Mouse (Mus musculus) left cerebral cortex, adult 2 months (tissue): ENCODE measurements at regions not wholly inside any gene's neighbourhood (a gene's known extent, or its start where the extent isn't known, plus 50 kb on each side); places are given as distances from the start of the nearest gene placed in this dataset.

Source experiments
- DNase-seq, 2 experiments: peaks; one replicate each; pipeline ENCODE4 v3.0.0; 2021 to 2022; ENCODE audit warnings: low spot score in 2 of 2, mixed read lengths in 1 of 2; ENCODE audit errors: extremely low spot score in 1 of 2
- H3K27ac ChIP-seq: fragments of 200-600 bp; 2 replicates; pipeline ENCODE4 v1.8.1; 2022
- H3K4me3 ChIP-seq: fragments of 200-600 bp; 2 replicates; pipeline ENCODE4 v1.8.1; 2022
- CTCF ChIP-seq: fragments of 200-600 bp; IDR thresholded peaks from 2 replicates; pipeline ENCODE4 v1.8.1; 2022; ENCODE audit warnings: antibody characterized with exemption, mild to moderate bottlenecking, moderate library complexity
- intact Hi-C: fragments of 180-260 bp; cut with DNase I; formaldehyde crosslinking; loops from one replicate; pipeline ENCODE4 v1.15.1; 2025

DNA sequence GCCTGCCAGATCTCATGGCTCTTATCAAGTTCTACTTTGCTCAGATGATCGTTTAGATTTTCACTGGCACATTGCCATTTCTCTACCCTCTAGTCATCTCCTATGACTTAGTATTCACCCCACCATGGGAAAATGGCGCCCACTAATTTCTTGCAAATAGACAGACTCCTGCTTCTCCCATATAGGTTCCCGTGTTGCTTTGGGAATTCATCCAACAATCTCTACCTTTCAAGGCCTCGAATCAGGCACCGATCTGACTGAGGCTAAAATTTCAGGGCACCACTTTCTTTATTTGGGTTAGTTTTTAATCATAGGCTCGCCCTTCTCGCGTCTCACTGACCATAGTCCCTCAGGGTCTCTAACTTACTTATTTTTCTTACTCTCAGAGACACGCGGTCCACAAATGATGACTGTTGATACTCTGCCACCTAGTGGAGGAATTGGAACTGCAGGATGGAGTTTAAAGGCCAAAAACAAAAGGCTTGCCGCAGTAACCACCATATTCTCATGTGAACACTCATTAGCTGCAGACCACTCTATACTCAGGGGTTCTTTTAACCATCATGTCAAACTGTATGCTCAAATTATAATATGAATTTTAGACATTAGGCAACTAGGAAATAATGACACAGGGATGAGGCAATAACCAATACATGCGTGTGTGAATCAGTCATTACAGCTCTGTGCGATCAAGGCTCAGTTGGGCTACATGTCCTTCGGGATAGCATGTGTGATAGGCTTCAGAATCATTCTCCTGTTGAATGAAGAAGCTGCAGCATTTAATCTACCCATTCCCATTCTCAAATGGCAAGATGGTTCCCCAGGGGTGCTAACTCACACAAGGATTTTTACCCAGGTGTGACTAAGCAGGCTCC, 119.5 kb upstream of the Nhs start:
- no peak overlapping the region for H3K4me3 ChIP-seq
- TF ChIP-seq CTCF = peak; percentile 76
- intact Hi-C loops = loop anchor here (2.0 to 5.0 kb wide), 2 partner anchors 117 to 312 kb away; no protein-coding TSS in a partner anchor
- no peak overlapping the region for H3K27ac ChIP-seq
- DNase-seq = peak; percentile 40 to 44

DNA sequence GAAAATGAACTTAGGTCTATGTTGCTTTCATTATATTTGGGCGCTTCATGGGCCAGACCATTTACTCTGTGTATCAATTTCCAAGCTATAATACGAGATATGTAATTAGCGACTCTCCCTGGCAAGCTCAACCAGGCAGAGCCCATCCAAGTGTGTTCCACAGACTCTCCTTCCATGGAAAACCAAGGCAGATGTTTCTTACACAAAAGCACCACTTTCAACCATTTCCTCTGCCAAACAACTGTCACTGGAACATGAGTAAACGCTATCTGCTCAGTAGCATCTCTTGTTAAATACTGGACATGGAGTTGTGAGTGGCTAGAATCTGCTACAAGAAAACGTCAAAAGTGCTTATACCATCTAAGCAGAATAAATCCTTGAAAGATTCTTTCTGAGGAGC, 115.1 kb upstream of the Nhs start:
- intact Hi-C loops = no loop called here
- Histone ChIP-seq H3K27ac (no peak overlapping the region), H3K4me3 (no peak overlapping the region)
- DNase-seq = no peak
- TF ChIP-seq CTCF = no peak

- Histone ChIP-seq H3K27ac (no peak overlapping the region), H3K4me3 (no peak overlapping the region)
- intact Hi-C loops = no loop called here
- no peak for TF ChIP-seq CTCF
- DNase-seq = no peak
These were observed 111.7 kb upstream of the Nhs start for GRCm38 (mm10) chrX:162271189-162271588.

GRCm38 (mm10) chrX:162268918-162269317, 109.4 kb upstream of the Nhs start:
- Histone ChIP-seq H3K4me3 (no peak overlapping the region), H3K27ac (no peak overlapping the region)
- intact Hi-C loops = no loop called here
- TF ChIP-seq CTCF = no peak
- DNase-seq = no peak

DNA sequence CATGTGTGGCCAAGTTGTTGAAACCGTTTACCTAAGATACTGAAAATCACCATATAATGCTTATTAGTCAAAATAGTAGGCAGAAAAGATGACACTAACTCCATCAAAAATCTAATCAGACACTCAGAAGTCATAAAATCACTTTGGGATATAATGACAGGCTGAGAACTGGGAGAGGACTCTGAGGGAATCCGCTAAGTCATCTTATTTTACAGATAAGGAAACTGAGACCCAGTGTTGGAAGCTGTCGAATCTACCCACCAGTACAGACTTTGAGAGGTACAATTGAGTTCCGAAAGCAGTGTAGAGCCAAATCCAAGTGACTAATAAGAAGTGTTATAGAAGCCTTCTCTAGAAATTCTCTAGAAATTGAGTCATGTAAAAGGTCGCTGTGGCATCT, 108.6 kb upstream of the Nhs start:
- TF ChIP-seq CTCF = no peak
- no peak overlapping the region for H3K27ac ChIP-seq
- H3K4me3 ChIP-seq = no peak overlapping the region
- intact Hi-C loops = no loop called here
- DNase-seq = no peak

GRCm38 (mm10) chrX:162267679-162268078, 108.1 kb upstream of the Nhs start:
- intact Hi-C loops = no loop called here
- no peak overlapping the region for H3K27ac ChIP-seq
- no peak for DNase-seq

GRCm38 (mm10) chrX:162266769-162267168, 107.2 kb upstream of the Nhs start:
- no peak for TF ChIP-seq CTCF
- intact Hi-C loops = no loop called here
- H3K27ac ChIP-seq = no peak overlapping the region
- DNase-seq = no peak
- H3K4me3 ChIP-seq = no peak overlapping the region

More at GRCm38 (mm10) chrX:162267679-162268078, 108.1 kb upstream of the Nhs start:
- no peak for TF ChIP-seq CTCF
- no peak overlapping the region for H3K4me3 ChIP-seq

DNA sequence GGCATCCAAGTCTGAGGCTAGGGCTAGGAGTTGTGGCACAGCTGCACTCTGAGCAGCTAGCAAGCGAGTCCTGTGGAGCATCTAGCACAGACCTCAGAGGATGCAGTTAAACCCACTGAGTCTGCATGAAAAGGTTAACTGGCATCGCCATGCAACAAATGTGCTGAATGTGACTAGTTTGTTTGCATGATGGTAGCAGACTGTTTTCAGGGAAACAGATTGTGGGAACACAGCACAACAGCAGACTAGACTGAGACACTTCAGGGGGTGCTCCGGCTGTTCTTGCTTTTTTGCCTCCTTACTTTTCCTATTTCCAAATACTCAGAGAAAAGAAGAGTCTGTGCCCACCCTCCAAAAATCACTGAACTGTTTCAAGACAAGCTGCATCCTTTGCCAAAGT, 97.9 kb upstream of the Nhs start:
- Histone ChIP-seq H3K4me3 (no peak overlapping the region), H3K27ac (no peak overlapping the region)
- no peak for TF ChIP-seq CTCF
- DNase-seq = no peak
- intact Hi-C loops = no loop called here

GRCm38 (mm10) chrX:162255873-162256272, 96.3 kb upstream of the Nhs start:
- TF ChIP-seq CTCF = no peak
- no peak for DNase-seq
- intact Hi-C loops = no loop called here
- Histone ChIP-seq H3K27ac (no peak overlapping the region), H3K4me3 (no peak overlapping the region)

DNA sequence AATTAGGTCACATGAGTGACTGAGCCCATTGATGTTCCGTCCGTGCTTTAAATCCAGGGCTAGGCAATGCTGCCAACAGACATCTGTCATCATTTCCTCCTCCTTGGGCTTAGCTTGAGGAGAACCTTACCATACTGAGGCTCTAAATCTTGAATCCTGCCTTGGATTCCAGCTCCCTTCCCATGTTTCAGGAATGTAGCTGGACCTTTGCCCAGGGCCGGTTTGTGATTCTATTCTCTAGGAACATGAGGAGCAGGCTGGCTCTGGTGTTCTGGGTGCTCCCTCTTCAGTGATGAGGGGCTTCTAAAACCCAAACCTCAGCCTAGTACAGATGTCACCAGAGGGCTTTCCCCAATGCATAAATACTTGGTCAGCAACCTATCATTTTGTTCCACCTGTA, 81.8 kb upstream of the Nhs start:
- intact Hi-C loops = no loop called here
- H3K4me3 ChIP-seq = no peak overlapping the region
- no peak for TF ChIP-seq CTCF
- H3K27ac ChIP-seq = no peak overlapping the region
- DNase-seq = no peak

- H3K27ac ChIP-seq = no peak overlapping the region
- intact Hi-C loops = no loop called here
- H3K4me3 ChIP-seq = no peak overlapping the region
- TF ChIP-seq CTCF = no peak
- no peak for DNase-seq
These were observed 76.0 kb upstream of the Nhs start for GRCm38 (mm10) chrX:162235552-162235951.

DNA sequence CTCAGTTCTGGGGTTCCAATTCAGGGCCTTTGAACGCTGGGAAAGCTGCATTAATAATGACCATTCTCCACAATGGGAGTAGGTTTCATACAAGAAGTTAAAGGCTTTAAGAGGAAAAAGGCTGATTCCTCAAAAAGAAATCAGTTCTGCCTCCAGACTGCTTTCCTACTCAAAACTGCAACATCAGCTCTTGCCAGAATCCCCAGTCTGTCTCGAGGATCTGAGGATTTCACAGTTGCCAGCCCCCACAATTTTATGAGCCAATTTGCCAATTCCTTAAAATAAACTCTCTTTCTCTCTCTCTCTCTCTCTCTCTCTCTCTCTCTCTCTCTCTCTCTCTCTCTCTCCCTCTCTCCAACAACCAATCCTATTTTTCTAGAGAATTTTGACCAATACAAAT, 51.3 kb upstream of the Nhs start:
- intact Hi-C loops = no loop called here
- no peak overlapping the region for H3K27ac ChIP-seq

More for the DNA sequence above, 51.3 kb upstream of the Nhs start:
- no peak for DNase-seq
- TF ChIP-seq CTCF = no peak
- H3K4me3 ChIP-seq = no peak overlapping the region
